Mouse (Mus musculus) neutrophil, adult 5-6 weeks (primary cell): ENCODE data around the gene Cc2d1a. TPM values are rescaled to one million over a fixed set of nuclear protein-coding genes. Genes with fewer than 3 reads are reported as not detected.

ENCODE experiments used
- ATAC-seq: fragments of 151-379, 151-347 bp; 2 replicates; pipeline ENCODE4 v1.8.0; 2017; ENCODE audit warnings: mild to moderate bottlenecking, moderate TSS enrichment; ENCODE audit not compliant: insufficient number of reproducible peaks, poor library complexity, low FRiP score, severe bottlenecking; ENCODE audit errors: extremely low read depth
- total RNA-seq: library from RNA; stranded (forward); fragments of 200-1000 nt; gene quantifications from 2 replicates; pipeline ENCODE4 v1.2.3, GENCODE M21; 2017

Gene Cc2d1a
- total RNA-seq, 1 experiment from 2014 or later, result 17.7 TPM

DNA sequence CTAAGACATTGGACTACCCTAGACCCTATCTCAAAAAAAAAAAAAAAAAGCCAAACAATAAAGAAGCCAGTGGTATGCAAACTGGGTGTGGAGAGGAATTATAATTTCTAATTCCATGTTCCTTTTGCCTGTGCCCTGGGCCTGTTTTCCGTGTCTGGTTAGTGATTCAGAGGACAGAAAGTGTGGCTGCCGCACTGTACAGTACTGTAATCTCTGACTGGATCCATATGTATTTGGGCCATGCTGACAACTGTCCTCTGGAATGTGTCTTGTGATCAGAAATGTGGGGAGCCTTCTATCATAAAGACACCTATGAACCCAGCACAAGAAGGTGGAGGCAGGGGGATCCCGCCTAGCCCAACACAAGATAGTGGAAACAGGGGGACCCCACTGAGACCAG is 25.6 kb downstream of the Cc2d1a start:
- ATAC-seq, result no peak

DNA sequence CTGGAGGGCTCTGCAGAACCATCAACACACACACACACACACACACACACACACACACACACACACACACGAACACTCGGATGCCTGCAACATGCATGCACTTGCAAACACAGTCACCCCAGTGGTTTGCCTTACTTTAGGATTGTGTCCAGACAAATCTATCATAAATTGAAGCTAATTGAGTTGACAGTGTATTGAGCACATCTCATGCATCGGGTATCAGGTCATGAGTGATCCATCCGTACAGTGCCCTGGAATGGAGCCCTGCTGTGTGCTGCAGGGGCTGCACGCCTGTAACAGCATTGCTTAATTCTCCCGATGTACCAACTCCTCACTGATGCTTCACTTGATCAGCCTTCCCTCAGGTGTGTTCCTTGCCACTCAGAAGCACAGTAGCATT is 32.1 kb downstream of the Cc2d1a start:
- ATAC-seq, result no peak

DNA sequence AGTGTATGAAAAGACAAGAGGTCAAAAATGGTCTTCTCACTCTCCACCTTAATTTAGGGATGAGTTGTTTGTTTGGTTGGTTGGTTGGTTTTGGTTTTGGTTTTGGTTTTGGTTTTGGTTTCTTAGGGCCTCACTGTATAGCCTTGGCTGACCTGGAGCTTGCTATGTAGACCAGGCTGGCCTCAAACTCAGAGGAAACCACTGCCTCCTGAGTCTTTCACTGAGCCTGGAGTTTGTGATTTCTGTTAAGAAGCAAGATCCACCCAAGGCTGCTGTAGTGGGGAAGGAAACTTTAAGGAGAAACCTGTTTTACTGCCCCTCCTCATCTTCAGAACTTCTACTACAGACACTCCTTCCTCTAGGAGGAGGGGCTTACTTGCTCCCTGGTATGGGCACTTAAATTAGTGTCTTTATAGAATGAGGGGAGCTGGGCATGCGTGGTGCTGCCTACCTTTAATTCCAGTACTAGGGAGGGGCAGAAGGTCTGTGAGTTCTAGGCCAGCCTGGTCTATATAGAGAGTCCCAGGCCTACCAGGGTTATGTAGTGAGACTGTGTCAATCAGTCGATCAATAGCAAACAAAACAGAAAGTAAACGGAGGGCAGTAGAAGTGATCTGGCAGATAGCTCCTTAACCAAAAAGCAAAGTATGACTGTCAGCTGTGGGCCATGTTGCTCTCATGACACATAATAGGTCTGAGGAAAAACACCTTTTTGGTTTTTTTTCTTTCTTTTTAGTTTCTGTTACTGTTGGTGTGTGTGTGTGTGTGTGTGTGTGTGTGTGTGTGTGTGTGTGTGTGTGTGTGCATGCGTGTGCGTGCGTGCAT is 41.3 kb downstream of the Cc2d1a start:
- no peak for ATAC-seq

- no peak for ATAC-seq
Measured at GRCm38 (mm10) chr8:84105676-84106075, 42.1 kb downstream of the Cc2d1a start.

- peak; percentile 93 for ATAC-seq
Measured at GRCm38 (mm10) chr8:84104697-84105609, 42.8 kb downstream of the Cc2d1a start, which contains the start of gene Dcaf15. Dcaf15 (minus strand) TSS chr8:84104768.

- peak; percentile 33; the same call in 1 of the 2 replicates for ATAC-seq
Measured at GRCm38 (mm10) chr8:84104221-84104620, 43.5 kb downstream of the Cc2d1a start.

GRCm38 (mm10) chr8:84103601-84104000 is 44.1 kb downstream of the Cc2d1a start:
- no peak for ATAC-seq

DNA sequence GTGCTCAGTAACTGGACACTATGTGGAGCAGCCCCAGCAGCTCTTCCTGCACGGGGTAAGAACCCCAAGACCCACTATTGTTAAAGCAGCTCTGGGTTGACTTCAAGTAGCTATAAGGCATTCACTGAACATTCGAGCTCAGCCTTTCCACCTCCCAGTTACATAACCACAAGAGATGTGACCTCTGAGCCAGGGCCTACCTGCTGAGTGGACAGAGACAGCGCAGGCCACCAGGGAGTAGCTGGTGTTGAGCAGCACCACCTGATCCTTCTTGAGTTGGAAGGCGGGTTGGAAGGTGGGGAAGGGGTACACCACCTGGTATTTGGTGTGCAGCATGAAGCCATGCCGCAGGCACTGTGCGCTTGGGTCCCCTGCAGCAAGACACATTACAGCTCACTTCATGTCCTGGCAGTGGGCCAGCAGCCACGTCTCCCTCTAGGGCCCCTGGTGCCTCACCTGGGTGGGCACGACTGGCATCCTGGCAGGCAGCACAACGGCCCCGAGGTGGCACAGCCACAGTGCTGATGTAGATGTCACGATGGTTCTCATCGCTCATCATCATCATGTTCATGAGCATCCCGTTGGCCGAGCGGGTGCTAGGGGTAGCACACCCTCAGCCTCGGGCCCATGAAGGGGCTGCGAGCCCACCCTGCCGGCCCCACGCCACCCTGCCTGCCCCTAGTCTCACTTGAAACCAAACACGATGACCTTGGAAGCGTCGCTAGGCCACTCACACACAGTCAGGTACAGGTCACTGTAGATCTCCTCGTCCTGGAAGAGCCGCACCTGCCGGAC is 46.1 kb downstream of the Cc2d1a start:
- ATAC-seq, result no peak

DNA sequence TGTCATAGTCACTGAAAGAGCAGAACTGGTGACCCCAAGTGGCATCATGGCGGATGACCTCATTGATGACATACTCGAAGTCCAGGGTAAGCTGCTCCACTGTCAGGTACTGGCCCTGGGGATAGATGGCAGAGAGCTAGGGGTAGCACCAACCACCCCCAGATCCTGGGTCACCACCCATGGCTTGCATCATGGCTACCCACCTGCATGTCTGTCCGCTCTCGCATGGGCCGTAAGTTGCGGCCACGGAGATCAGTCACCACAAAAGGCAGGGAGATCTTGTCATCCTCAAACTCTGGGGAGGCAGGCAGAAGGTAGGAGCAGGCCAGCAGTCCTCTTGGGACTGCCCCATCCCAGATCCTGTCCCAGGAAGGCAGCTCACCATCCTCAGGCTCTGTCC is 49.4 kb downstream of the Cc2d1a start:
- ATAC-seq, result no peak

DNA sequence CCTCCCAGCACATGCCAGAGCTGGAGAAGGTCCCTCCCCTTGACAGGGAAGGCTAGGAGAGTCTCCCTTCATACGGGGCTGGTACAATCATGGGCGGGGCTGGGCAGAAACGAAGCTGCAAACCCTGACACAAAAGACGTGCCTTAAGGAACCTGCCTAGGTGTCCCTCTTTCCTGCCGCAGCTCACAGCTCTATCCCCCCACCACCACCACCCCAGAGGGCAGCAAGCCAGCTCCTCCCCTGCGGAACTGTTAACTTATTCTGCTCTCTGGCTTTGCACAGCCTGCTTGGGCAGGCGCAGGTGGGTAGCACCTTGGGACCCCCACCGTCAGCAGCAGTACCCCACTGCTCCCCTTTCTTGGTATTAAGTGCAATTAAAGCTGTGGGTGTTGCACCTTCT is 51.7 kb downstream of the Cc2d1a start:
- no peak for ATAC-seq

DNA sequence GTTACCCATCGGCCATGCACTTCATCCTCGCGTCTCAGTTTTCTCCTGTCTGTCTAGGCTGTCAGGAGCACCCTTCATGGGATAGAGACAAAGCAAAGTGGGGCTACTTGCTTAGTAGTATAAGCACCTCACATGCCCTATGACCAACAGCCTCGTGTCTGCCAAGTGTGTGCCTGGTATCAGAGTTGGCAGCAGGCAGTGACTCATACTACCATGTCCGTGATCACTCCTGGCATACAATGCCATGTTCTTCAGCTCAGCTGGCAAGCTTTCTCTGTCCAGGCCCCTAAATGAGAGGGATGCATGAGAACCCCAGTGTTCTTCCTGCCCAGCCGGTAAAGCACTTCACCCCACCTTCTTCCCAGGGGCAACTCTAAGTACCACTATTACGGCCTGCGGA is 57.2 kb downstream of the Cc2d1a start:
- no peak for ATAC-seq

DNA sequence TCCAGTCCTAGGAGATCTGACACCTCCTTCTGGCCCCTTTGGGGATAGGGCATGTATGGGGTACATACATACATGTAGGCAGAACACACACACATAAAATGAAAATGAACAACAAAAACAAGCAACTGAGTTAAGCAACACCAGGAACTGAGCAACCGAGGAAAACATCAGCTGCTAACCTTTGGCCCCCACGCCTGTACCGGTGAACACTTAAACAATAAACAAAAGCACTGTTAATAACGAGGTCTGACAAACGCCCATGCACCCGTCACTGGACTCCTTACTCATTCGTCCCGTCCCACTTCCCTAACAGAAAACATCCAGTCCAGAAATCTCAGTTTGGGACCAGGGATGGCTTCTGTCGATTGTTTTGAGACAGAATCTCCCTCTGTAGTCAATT is 58.5 kb downstream of the Cc2d1a start:
- ATAC-seq, result no peak

DNA sequence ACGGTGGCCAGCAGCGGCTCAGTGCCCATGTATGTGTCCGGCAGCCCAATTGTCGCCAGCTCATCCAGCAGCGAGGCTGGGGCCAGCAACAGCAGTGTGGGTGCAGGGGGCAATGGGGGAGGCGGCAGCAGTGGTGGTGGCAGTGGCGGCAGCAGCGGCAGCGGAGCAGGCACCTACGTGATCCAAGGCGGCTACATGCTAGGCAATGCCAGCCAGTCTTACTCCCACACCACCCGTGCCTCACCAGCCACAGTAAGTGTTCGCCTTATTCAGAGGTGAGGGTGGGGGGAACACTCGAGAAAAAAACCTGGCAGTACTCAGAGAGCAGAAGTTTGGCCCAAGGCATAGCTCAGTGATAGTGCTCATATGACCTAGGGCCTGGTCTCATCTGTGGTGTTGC is 59.9 kb downstream of the Cc2d1a start:
- ATAC-seq, result no peak

DNA sequence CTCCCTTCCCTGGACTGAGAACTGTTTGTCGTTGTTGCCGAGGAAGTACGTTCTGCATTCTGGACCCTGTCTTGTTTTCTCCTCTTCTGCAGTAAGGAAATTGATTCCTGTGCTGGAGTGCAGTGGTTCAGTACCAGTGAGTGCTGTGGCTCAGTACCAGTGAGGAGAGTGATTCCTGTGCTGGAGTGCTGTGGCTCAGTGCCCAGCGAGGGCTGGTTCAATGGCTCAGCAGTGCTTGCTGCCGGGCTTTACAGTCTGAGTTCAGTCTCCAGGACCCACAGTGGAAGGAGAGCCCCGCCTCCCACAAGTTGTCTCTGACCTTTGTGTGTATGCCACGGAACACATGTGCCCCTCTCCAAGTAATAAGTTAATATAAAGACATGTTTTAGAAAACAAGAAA is 60.6 kb downstream of the Cc2d1a start:
- no peak for ATAC-seq

- ATAC-seq, result no peak
Measured at GRCm38 (mm10) chr8:84084341-84085115, 63.2 kb downstream of the Cc2d1a start.

DNA sequence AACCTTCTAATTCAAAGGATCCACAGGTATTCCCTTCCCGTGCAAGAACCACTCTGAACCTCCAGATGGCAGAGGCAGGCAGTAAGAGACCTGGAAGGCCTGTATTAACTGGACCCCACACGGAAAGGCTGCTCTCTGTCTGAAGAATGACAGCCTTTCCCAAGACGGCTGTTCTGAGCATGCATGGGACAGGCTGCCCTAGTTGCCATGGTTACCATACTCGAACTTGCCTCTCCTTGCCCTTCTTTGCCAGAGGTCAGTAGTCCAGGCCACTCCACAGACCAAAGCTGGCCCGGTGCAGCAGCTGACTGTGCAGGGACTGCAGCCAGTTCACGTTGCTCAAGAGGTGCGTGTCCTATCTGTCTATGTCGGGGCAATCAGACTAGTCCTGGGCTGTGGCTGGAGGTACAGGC is 63.9 kb downstream of the Cc2d1a start:
- ATAC-seq, result no peak
